Mouse (Mus musculus) NIH3T3 (cell line): ENCODE measurements around the gene Ackr2.

Source experiments
- DNase-seq: peaks from one replicate; pipeline ENCODE4 v3.0.0-alpha.2; 2012; ENCODE audit warnings: low read depth

Gene Ackr2

GRCm38 (mm10) chr9:121919027-121919501 is 20.9 kb downstream of the Ackr2 start:
- DNase-seq = no peak

GRCm38 (mm10) chr9:121923443-121923842 is 25.3 kb downstream of the Ackr2 start:
- no peak for DNase-seq

GRCm38 (mm10) chr9:121923906-121924305 is 25.8 kb downstream of the Ackr2 start:
- no peak for DNase-seq

GRCm38 (mm10) chr9:121924901-121925560 is 26.9 kb downstream of the Ackr2 start:
- no peak for DNase-seq

- DNase-seq = no peak
Observed at GRCm38 (mm10) chr9:121925959-121926358, 27.8 kb downstream of the Ackr2 start.

GRCm38 (mm10) chr9:121926634-121927405 is 28.7 kb downstream of the Ackr2 start:
- no peak for DNase-seq

GRCm38 (mm10) chr9:121927721-121928120 is 29.6 kb downstream of the Ackr2 start:
- DNase-seq = no peak

- peak; percentile 72 for DNase-seq
Observed at GRCm38 (mm10) chr9:121928498-121928897, 30.3 kb downstream of the Ackr2 start.

- DNase-seq = no peak
Observed at GRCm38 (mm10) chr9:121934856-121935255, 36.7 kb downstream of the Ackr2 start.

GRCm38 (mm10) chr9:121936952-121937351 is 38.8 kb downstream of the Ackr2 start:
- peak; percentile 64 for DNase-seq

- DNase-seq = no peak
Observed at GRCm38 (mm10) chr9:121937451-121937864, 39.3 kb downstream of the Ackr2 start.

- DNase-seq = peak; percentile 70
Observed at GRCm38 (mm10) chr9:121937944-121938355, 39.8 kb downstream of the Ackr2 start.

GRCm38 (mm10) chr9:121943005-121943404 is 44.9 kb downstream of the Ackr2 start:
- DNase-seq = no peak

- DNase-seq = no peak
Observed at GRCm38 (mm10) chr9:121943628-121944027, 45.5 kb downstream of the Ackr2 start.

GRCm38 (mm10) chr9:121947784-121948183 is 49.6 kb downstream of the Ackr2 start:
- peak; percentile 84 for DNase-seq

GRCm38 (mm10) chr9:121948431-121948830 is 50.3 kb downstream of the Ackr2 start:
- no peak for DNase-seq

GRCm38 (mm10) chr9:121950418-121951113 is 52.4 kb downstream of the Ackr2 start, which contains the start of gene Fam198a:
TSS of gene Fam198a (plus strand) at chr9:121950988.
- peak; percentile 73 for DNase-seq

GRCm38 (mm10) chr9:121951114-121951423 is 52.9 kb downstream of the Ackr2 start:
- no peak for DNase-seq

GRCm38 (mm10) chr9:121952596-121952995 is 54.4 kb downstream of the Ackr2 start:
- no peak for DNase-seq

GRCm38 (mm10) chr9:121959966-121960635 is 61.9 kb downstream of the Ackr2 start:
- DNase-seq = peak; percentile 50
